Mouse (Mus musculus) G1E (cell line): ENCODE results near the gene Gpr142.

Experiments used
- CTCF ChIP-seq: IDR thresholded peaks from 2 replicates; pipeline ENCODE4 v1.5.1; 2012; ENCODE audit warnings: low read depth, low read length, inconsistent platforms, mixed read lengths
- POLR2AphosphoS5 ChIP-seq: IDR thresholded peaks from 2 replicates; pipeline ENCODE4 v1.6.1; 2012; ENCODE audit warnings: low read depth, low read length, inconsistent platforms; ENCODE audit not compliant: insufficient replicate concordance

DNA sequence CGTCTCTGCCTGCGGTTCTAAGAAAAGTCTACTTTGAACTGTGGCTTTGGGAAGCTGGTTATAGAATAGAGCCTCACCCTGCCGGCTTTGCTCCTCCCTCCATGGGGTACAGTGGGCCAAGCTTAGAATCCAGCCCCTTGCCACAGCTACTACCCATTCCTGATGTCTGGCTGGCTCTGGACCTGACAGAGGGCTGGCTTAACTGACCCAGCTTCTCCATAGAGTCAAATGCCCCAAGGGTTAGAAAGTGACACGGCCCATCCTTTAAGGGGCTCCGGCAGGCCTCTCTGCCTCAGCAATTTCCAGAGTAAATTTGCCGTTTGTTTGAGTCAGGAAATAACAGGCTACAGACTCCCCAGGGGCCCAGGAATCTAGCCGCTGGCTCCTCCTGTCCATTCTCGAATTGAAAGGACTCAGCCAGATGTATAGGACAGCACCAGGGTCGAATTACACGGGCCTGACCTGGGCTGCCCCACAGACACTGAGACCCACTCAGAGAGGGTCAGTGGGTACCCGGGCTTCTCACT, 24.5 kb downstream of the Gpr142 start:
- TF ChIP-seq CTCF, result no peak
- TF ChIP-seq POLR2AphosphoS5, result no peak
